Mouse (Mus musculus) cerebellum, adult 2 months (tissue): ENCODE measurements at regions not wholly inside any gene's neighbourhood (a gene's known extent, or its start where the extent isn't known, plus 50 kb on each side); places are given as distances from the start of the nearest gene placed in this dataset.

Experiments
- CTCF ChIP-seq: fragments of 200-500 bp; IDR thresholded peaks from 2 replicates; pipeline ENCODE4 v1.5.1; 2011; ENCODE audit warnings: low read depth, mild to moderate bottlenecking, control low read depth, low read length, moderate library complexity, borderline replicate concordance; ENCODE audit not compliant: insufficient read depth
- POLR2A ChIP-seq: fragments of 200-500 bp; IDR thresholded peaks from 2 replicates; pipeline ENCODE4 v1.6.1; 2011; ENCODE audit warnings: low read length, control low read depth, borderline replicate concordance; ENCODE audit not compliant: insufficient read depth

DNA sequence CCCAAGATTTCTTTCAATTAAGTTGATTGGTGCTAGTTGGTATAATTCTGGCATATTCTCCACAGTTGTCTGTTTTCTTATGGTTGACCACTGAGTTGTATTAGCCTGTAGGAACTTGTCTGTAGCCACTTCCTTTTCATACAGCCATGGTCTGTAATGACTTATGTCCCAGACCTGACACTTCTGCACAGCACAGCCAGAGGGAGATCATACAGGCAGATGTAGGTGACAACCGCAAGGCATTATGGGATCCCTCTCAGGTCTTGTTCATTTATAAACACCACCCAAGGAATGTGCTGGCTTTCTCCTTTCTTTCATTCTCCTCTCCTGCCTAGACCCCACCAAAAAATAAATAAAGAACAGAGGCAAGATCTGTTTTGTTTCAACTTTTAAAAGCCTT is 899.8 kb downstream of the Kcnma1 start:
- TF ChIP-seq CTCF (no peak), POLR2A (no peak)
